Mouse (Mus musculus): ENCODE measurements around the gene Zfp609. TPM values are rescaled to one million over a fixed set of nuclear protein-coding genes. Genes with fewer than 3 reads are reported as not detected.

Zfp609 gene
- 47.0 and 48.8 TPM in 2 replicates for polyA plus RNA-seq (2011; ENCODE audit: insufficient read depth, insufficient read length, low read depth, missing spikeins)

- TF ChIP-seq POLR2A (IDR thresholded peaks at IDR 0.05; ENCODE audit: insufficient read depth, low read length): no peak
- TF ChIP-seq EP300 (IDR thresholded peaks at IDR 0.05; ENCODE audit: insufficient read depth, low read depth, low read length): peak; percentile 83
- no peaks in the 10 kb centered on the region for H3K27me3 ChIP-seq (ENCODE audit: control insufficient read depth, insufficient read depth, low read length, poor library complexity, severe bottlenecking)
- H3K9me3 ChIP-seq (replicated peaks; ENCODE audit: control insufficient read depth, insufficient read depth, low read length, poor library complexity, severe bottlenecking): no peaks in the 10 kb centered on the region
- peak within 1 kb of the TSS; percentile 97 for H3K9ac ChIP-seq (ENCODE audit: low read depth, poor library complexity, severe bottlenecking)
- no peaks in the 10 kb centered on the region for H3K36me3 ChIP-seq (ENCODE audit: control insufficient read depth, insufficient read depth, low read length, poor library complexity, severe bottlenecking)
- peak within 1 kb of the TSS; percentile 88 for H3K4me3 ChIP-seq (ENCODE audit: low read depth, low read length)
- peaks cover 3% of the 10 kb centered on the region for H3K4me1 ChIP-seq (ENCODE audit: control insufficient read depth, insufficient read depth, low read length)
- peak within 1 kb of the TSS; percentile 92 for H3K27ac ChIP-seq (ENCODE audit: insufficient read depth, low read length)
Observed at GRCm38 (mm10) chr9:65827344-65828015, at the start of gene Zfp609. Gene Zfp609, minus strand, starts transcription at chr9:65827564.

- no peaks in the 10 kb centered on the region for H3K4me1 ChIP-seq (ENCODE audit: control insufficient read depth, insufficient read depth, low read length)
- H3K4me3 ChIP-seq (ENCODE audit: low read depth, low read length): no peak overlapping the region
- no peaks in the 10 kb centered on the region for H3K9me3 ChIP-seq (replicated peaks; ENCODE audit: control insufficient read depth, insufficient read depth, low read length, poor library complexity, severe bottlenecking)
- no peaks in the 10 kb centered on the region for H3K27me3 ChIP-seq (ENCODE audit: control insufficient read depth, insufficient read depth, low read length, poor library complexity, severe bottlenecking)
- TF ChIP-seq POLR2A (IDR thresholded peaks at IDR 0.05; ENCODE audit: insufficient read depth, low read length): no peak
- TF ChIP-seq CTCF (IDR thresholded peaks at IDR 0.05; ENCODE audit: low read depth, low read length): no peak
- TF ChIP-seq EP300 (IDR thresholded peaks at IDR 0.05; ENCODE audit: insufficient read depth, low read depth, low read length): no peak
- H3K9ac ChIP-seq (ENCODE audit: low read depth, poor library complexity, severe bottlenecking): no peak overlapping the region
- no peak overlapping the region for H3K27ac ChIP-seq (ENCODE audit: insufficient read depth, low read length)
- peaks cover 6% of the 10 kb centered on the region for H3K36me3 ChIP-seq (ENCODE audit: control insufficient read depth, insufficient read depth, low read length, poor library complexity, severe bottlenecking)
Observed at GRCm38 (mm10) chr9:65859656-65860055, 32.3 kb upstream of the Zfp609 start.

GRCm38 (mm10) chr9:65850203-65850602 lies 22.8 kb upstream of the Zfp609 start:
- Histone ChIP-seq H3K27ac (ENCODE audit: insufficient read depth, low read length) (no peak overlapping the region), H3K27me3 (ENCODE audit: control insufficient read depth, insufficient read depth, low read length, poor library complexity, severe bottlenecking) (no peaks in the 10 kb centered on the region), H3K36me3 (ENCODE audit: control insufficient read depth, insufficient read depth, low read length, poor library complexity, severe bottlenecking) (peaks cover 2% of the 10 kb centered on the region; the same call in 1 of the 2 replicates), H3K9me3 (replicated peaks; ENCODE audit: control insufficient read depth, insufficient read depth, low read length, poor library complexity, severe bottlenecking) (no peaks in the 10 kb centered on the region), H3K4me1 (ENCODE audit: control insufficient read depth, insufficient read depth, low read length) (no peaks in the 10 kb centered on the region), H3K4me3 (ENCODE audit: low read depth, low read length) (no peak overlapping the region), H3K9ac (ENCODE audit: low read depth, poor library complexity, severe bottlenecking) (no peak overlapping the region)
- no peak for TF ChIP-seq EP300 (IDR thresholded peaks at IDR 0.05; ENCODE audit: insufficient read depth, low read depth, low read length)
- no peak for TF ChIP-seq CTCF (IDR thresholded peaks at IDR 0.05; ENCODE audit: low read depth, low read length)
- no peak for TF ChIP-seq POLR2A (IDR thresholded peaks at IDR 0.05; ENCODE audit: insufficient read depth, low read length)

- H3K4me3 ChIP-seq (ENCODE audit: low read depth, low read length): no peak overlapping the region
- H3K36me3 ChIP-seq (ENCODE audit: control insufficient read depth, insufficient read depth, low read length, poor library complexity, severe bottlenecking): peaks cover 2% of the 10 kb centered on the region; the same call in 1 of the 2 replicates
- TF ChIP-seq POLR2A (IDR thresholded peaks at IDR 0.05; ENCODE audit: insufficient read depth, low read length) (no peak), EP300 (IDR thresholded peaks at IDR 0.05; ENCODE audit: insufficient read depth, low read depth, low read length) (no peak), CTCF (IDR thresholded peaks at IDR 0.05; ENCODE audit: low read depth, low read length) (no peak)
- no peaks in the 10 kb centered on the region for H3K9me3 ChIP-seq (replicated peaks; ENCODE audit: control insufficient read depth, insufficient read depth, low read length, poor library complexity, severe bottlenecking)
- H3K27me3 ChIP-seq (ENCODE audit: control insufficient read depth, insufficient read depth, low read length, poor library complexity, severe bottlenecking): no peaks in the 10 kb centered on the region
- H3K9ac ChIP-seq (ENCODE audit: low read depth, poor library complexity, severe bottlenecking): no peak overlapping the region
- no peaks in the 10 kb centered on the region for H3K4me1 ChIP-seq (ENCODE audit: control insufficient read depth, insufficient read depth, low read length)
- no peak overlapping the region for H3K27ac ChIP-seq (ENCODE audit: insufficient read depth, low read length)
Observed at GRCm38 (mm10) chr9:65848154-65848553, 20.8 kb upstream of the Zfp609 start.

GRCm38 (mm10) chr9:65844421-65845165 lies 17.2 kb upstream of the Zfp609 start:
- Histone ChIP-seq H3K27me3 (ENCODE audit: control insufficient read depth, insufficient read depth, low read length, poor library complexity, severe bottlenecking) (no peaks in the 10 kb centered on the region), H3K9ac (ENCODE audit: low read depth, poor library complexity, severe bottlenecking) (no peak overlapping the region), H3K4me3 (ENCODE audit: low read depth, low read length) (no peak overlapping the region), H3K4me1 (ENCODE audit: control insufficient read depth, insufficient read depth, low read length) (no peaks in the 10 kb centered on the region), H3K36me3 (ENCODE audit: control insufficient read depth, insufficient read depth, low read length, poor library complexity, severe bottlenecking) (no peaks in the 10 kb centered on the region), H3K9me3 (replicated peaks; ENCODE audit: control insufficient read depth, insufficient read depth, low read length, poor library complexity, severe bottlenecking) (no peaks in the 10 kb centered on the region), H3K27ac (ENCODE audit: insufficient read depth, low read length) (no peak overlapping the region)
- TF ChIP-seq EP300 (IDR thresholded peaks at IDR 0.05; ENCODE audit: insufficient read depth, low read depth, low read length) (no peak), POLR2A (IDR thresholded peaks at IDR 0.05; ENCODE audit: insufficient read depth, low read length) (no peak), CTCF (IDR thresholded peaks at IDR 0.05; ENCODE audit: low read depth, low read length) (no peak)

GRCm38 (mm10) chr9:65839841-65840240 lies 12.5 kb upstream of the Zfp609 start:
- no peak for TF ChIP-seq EP300 (IDR thresholded peaks at IDR 0.05; ENCODE audit: insufficient read depth, low read depth, low read length)
- no peak for TF ChIP-seq POLR2A (IDR thresholded peaks at IDR 0.05; ENCODE audit: insufficient read depth, low read length)
- TF ChIP-seq CTCF (IDR thresholded peaks at IDR 0.05; ENCODE audit: low read depth, low read length): no peak
- Histone ChIP-seq H3K36me3 (ENCODE audit: control insufficient read depth, insufficient read depth, low read length, poor library complexity, severe bottlenecking) (no peaks in the 10 kb centered on the region), H3K9ac (ENCODE audit: low read depth, poor library complexity, severe bottlenecking) (no peak overlapping the region), H3K27me3 (ENCODE audit: control insufficient read depth, insufficient read depth, low read length, poor library complexity, severe bottlenecking) (no peaks in the 10 kb centered on the region), H3K4me3 (ENCODE audit: low read depth, low read length) (no peak overlapping the region), H3K9me3 (replicated peaks; ENCODE audit: control insufficient read depth, insufficient read depth, low read length, poor library complexity, severe bottlenecking) (no peaks in the 10 kb centered on the region), H3K4me1 (ENCODE audit: control insufficient read depth, insufficient read depth, low read length) (no peaks in the 10 kb centered on the region), H3K27ac (ENCODE audit: insufficient read depth, low read length) (no peak overlapping the region)

Data from ES-Bruce4 (cell line).